Mouse (Mus musculus) brain, embryonic 14.5 days (tissue): Measurements from ENCODE around the gene Sorl1.

Experiments used
- CTCF ChIP-seq: fragments of 200-500 bp; IDR thresholded peaks from 2 replicates; pipeline ENCODE4 v1.5.1; 2012; ENCODE audit warnings: inconsistent platforms, mild to moderate bottlenecking, moderate library complexity, borderline replicate concordance; ENCODE audit not compliant: insufficient read depth, insufficient read length; ENCODE audit errors: extremely low read depth
- POLR2A ChIP-seq: fragments of 200-500 bp; IDR thresholded peaks from 2 replicates; pipeline ENCODE4 v1.6.1; 2012; ENCODE audit warnings: mild to moderate bottlenecking, inconsistent platforms, borderline replicate concordance; ENCODE audit not compliant: poor library complexity, insufficient read depth, insufficient read length, severe bottlenecking; ENCODE audit errors: extremely low read depth

DNA sequence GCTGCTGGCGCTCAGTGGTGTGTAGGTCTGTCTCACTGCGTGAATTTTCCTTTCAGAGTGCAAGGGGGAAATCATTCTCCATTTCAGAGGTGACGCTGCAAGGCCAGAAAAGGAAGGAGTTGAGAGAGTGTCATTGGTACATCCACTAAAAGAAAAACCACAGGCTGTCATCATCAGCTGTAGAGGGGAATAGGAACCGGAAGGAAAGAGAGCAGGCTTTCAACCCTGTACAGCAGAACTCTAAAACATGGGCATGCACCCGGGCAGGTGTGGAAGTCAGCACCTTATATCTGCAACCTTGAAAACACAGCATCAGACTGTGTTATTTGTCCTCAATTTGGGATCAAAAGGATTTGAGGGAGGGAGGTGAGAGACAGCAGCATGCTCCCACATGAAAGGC is 34.6 kb upstream of the Sorl1 start:
- TF ChIP-seq CTCF (no peak), POLR2A (no peak)
